Mouse (Mus musculus) ovary, adult 18-20 months (tissue): ENCODE results near the gene Hist1h4n.
A peak's percentile ranks its signal among the peaks of the same experiment; 100 is the strongest.
"Not testable (repeated sequence)": the region's sequence is repeated elsewhere in the genome, so short reads cannot be mapped to it uniquely, and the experiment has no call there.

Experiments used
- DNase-seq: peaks from one replicate; pipeline ENCODE4 v3.0.0; 2022; ENCODE audit warnings: low spot score, mixed read lengths

The Hist1h4n gene

DNA sequence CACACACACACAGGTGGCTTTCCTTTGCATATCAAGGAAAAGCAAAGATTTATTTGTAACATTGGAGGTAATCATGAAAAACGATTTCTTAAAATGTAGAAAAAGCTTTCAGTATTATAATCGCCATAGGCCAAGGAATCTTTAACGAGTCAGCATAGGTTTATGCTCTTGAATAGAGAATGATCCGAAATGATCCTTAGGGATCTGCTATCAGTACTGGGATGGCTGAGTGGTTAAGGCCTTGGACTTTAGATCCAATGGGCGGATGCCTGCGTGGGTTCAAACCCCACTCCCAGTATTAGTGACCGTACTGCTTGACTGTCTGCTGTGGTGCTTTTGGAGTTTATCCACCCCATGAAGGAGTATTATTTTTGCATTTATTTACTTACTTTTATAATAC, 36.4 kb downstream of the Hist1h4n start:
- DNase-seq, result no peak

GRCm38 (mm10) chr13:21790601-21791283, 41.3 kb downstream of the Hist1h4n start:
- no peak for DNase-seq

- DNase-seq, result no peak
These were observed 42.1 kb downstream of the Hist1h4n start for GRCm38 (mm10) chr13:21789925-21790324.

DNA sequence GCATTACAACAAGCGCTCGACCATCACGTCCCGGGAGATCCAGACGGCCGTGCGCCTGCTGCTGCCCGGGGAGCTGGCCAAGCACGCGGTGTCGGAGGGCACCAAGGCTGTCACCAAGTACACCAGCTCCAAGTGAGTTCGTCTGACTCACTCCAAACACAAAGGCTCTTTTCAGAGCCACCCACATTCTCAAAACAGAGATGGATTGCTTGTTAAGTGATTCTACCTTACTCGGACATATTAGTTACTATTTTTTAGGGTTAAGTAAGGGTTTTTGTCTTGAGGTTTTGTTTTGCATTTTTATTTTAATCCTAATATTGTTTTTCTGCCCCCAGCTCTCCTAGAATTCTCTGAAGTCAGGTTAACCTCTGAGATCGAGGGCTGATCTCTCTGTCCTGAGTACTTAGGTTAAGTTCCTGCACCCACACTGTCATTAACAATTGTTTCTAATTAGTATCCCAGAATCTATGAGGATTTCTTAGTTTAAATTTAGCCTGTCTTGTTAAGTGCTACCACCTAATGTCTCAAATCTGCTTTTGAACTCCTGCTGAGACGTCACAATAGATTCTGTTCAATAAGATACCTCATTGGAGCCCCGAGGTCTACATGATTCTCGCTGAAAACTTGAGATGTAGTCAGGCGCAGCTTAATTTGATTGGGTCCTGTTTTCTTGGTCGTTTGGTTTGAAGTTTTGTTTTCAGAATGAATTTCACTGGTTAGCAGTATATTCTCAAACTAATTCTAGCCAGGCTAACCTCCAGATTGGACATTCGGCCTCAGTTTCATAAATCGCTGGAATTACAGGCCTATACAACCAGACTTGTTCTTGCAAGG, 44.0 kb downstream of the Hist1h4n start:
- DNase-seq, result no peak

DNA sequence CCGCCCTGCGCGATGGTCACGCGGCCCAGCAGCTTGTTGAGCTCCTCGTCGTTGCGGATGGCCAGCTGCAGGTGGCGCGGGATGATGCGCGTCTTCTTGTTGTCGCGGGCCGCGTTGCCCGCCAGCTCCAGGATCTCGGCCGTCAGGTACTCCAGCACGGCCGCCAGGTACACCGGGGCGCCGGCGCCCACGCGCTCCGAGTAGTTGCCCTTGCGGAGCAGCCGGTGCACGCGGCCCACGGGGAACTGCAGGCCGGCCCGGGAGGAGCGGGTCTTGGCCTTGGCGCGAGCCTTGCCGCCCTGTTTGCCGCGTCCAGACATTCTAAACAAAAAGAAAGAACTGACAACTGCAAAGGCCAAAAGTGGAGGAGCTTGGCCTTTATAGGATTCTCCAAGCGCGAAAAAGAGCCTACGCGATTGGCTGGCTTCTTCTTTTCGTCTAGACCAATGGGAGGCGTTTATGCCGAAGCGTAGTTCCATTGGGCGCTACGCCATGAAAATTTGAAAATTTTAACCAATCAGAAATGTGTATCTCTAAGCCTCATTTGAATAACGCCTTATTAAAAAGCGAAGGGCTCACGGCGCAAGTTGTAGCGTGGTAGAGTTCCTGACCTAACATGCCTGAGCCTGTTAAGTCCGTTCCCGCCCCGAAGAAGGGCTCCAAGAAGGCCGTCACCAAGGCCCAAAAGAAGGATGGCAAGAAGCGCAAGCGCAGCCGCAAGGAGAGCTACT, 44.9 kb downstream of the Hist1h4n start, which contains the start of the genes Hist1h2an and Hist1h2bp:
Gene Hist1h2an, minus strand, starts transcription at position 320 of the 731 bp plus-strand sequence.
Gene Hist1h2bp, plus strand, starts transcription at position 563 of the 731 bp plus-strand sequence.
- DNase-seq, result peak; percentile 86

DNA sequence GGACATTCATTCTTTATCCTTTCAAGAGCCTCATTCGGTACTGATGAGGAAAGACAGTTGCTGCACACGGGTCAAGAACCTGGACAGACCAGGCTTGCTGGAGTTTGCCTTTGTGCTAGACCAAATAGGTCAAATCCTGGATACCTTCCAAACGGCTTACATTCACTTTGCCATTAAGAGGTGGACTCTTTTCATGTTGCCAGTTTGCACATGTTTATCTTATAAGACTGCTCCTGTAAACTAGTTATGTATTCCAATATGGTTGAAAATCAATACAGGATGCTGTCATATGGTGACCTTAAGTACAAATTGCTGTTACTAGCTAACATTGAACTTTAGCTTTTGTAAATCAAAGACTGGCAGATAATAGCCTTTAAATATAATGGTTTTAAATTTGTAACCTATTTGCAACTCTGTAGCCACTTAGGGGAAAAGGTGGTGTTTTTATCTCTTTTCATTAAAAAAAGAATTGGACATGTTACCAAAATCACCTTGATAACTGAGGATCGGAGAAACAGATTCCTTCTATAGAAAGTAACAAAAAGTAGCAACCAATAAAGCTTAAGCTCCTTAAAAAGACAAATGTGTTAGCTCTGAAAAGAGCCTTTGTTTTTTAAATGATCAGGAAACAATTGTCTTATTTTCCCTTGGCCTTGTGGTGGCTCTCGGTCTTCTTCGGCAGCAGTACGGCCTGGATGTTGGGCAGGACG, 45.7 kb downstream of the Hist1h4n start:
- DNase-seq, result no peak

- no peak for DNase-seq
These were observed 47.7 kb downstream of the Hist1h4n start for GRCm38 (mm10) chr13:21784311-21784710.

DNA sequence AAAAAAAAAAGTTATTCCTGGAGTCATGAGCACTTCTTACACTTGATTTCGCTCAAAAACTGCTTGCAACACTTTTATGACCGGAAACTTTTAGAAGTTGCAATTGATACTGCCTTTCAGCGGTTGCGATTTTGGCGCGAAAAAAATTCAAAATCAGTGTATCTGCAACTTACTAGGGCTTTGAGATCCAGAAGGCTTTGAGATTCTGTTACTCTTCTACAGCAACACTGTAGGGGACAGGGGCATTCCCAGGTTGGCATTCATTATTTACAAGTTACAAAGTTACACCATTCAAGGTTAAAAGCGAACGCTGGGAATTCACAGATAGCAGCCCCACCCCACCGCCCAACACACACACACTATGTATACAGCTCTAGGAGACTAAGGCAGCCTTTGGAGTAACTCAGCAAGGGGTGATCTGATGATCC, 48.2 kb downstream of the Hist1h4n start:
- DNase-seq, result no peak

DNA sequence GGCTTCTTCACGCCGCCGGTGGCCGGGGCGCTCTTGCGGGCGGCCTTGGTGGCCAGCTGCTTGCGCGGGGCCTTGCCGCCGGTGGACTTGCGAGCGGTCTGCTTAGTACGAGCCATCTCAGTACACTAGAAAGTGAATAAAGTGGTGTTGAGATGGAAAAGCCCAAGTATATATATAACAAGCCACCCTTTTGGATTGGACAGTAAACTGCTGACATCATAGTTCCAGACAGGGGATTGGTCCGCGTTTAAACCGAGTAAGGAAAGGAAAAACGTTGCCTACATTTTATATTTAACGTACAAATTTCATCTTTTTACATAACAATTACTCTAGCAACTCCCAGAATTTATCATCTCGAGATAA, 48.8 kb downstream of the Hist1h4n start, which contains the start of gene Hist1h3i:
Gene Hist1h3i, minus strand, starts transcription at position 116 of the 363 bp plus-strand sequence.
- DNase-seq, result peak; percentile 35

DNA sequence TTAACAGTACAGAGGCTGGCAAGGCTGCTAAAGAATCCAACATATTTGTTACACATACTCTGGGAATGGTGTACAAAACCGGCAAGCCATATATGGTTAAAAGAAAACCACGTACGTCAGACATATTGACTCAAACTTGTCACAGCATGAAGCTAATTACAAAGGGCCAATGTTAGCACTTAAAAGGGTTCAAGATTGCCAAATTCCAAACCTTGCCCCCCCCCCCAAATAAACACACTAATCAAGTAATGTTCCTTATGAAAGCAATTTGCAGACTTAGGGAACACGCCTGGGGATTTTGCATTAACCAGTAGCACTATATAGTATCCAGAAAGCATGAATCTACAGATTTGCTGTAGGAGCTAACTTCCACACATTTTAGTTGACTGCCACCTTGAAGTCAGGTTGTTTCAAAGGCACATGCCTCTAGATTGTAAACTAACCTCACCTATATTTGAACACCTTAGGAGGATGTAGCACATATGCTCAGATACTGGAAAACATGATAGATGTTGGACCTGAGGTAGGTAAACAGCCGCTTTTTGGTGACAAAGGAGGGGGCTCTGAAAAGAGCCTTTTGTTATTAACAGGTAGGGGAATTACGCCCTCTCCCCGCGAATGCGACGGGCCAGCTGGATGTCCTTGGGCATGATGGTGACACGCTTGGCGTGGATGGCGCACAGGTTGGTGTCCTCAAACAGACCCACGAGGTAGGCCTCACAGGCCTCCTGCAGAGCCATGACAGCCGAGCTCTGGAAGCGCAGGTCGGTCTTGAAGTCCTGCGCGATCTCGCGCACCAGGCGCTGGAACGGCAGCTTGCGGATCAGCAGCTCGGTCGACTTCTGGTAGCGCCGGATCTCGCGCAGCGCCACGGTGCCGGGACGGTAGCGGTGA, 49.4 kb downstream of the Hist1h4n start:
- DNase-seq, result not testable (repeated sequence)
